Mouse (Mus musculus) limb, embryonic 11.5 days (tissue): ENCODE measurements around the gene Atg4a-ps. TPM values are rescaled to one million over a fixed set of nuclear protein-coding genes. Genes with fewer than 3 reads are reported as not detected.

Source experiments
- ATAC-seq: fragments of 200-750 bp; cut with Nextera tagmentation; 2 replicates; pipeline ENCODE4 v1.8.0; 2017; ENCODE audit warnings: low read depth; ENCODE audit not compliant: insufficient number of reproducible peaks, low FRiP score, low TSS enrichment
- DNase-seq: peaks from one replicate; pipeline ENCODE4 v3.0.0-alpha.2; 2015; ENCODE audit warnings: low spot score
- H3K27ac ChIP-seq: fragments of 300-500 bp; sonication (generic); replicated peaks from 2 replicates; pipeline ENCODE4 v1.5.1; 2014; ENCODE audit warnings: low read depth, mild to moderate bottlenecking, low read length
- H3K27me3 ChIP-seq: fragments of 300-500 bp; sonication (generic); 2 replicates; pipeline ENCODE4 v1.6.1; 2014; ENCODE audit warnings: mild to moderate bottlenecking, low read length, mixed read lengths; ENCODE audit not compliant: control insufficient read depth, insufficient read depth
- H3K36me3 ChIP-seq: fragments of 300-500 bp; sonication (generic); 2 replicates; pipeline ENCODE4 v1.6.1; 2014; ENCODE audit warnings: mild to moderate bottlenecking, low read length, moderate library complexity, mixed read lengths; ENCODE audit not compliant: control insufficient read depth, insufficient read depth
- H3K4me1 ChIP-seq: fragments of 300-500 bp; sonication (generic); 2 replicates; pipeline ENCODE4 v1.6.1; 2014; ENCODE audit warnings: low read length, mixed read lengths; ENCODE audit not compliant: control insufficient read depth, insufficient read depth
- H3K4me2 ChIP-seq: fragments of 300-500 bp; sonication (generic); 2 replicates; pipeline ENCODE4 v1.6.1; 2014; ENCODE audit warnings: low read depth, mild to moderate bottlenecking, moderate library complexity; ENCODE audit not compliant: severe bottlenecking
- H3K4me3 ChIP-seq: fragments of 300-500 bp; sonication (generic); 2 replicates; pipeline ENCODE4 v1.5.1; 2014; ENCODE audit warnings: low read depth, low read length
- H3K9ac ChIP-seq: fragments of 300-500 bp; sonication (generic); 2 replicates; pipeline ENCODE4 v1.6.1; 2014; ENCODE audit warnings: mild to moderate bottlenecking, low read length
- H3K9me3 ChIP-seq: fragments of 300-500 bp; sonication (generic); 2 replicates; pipeline ENCODE4 v1.6.1; 2016; ENCODE audit warnings: low read length; ENCODE audit not compliant: control insufficient read depth
- WGBS: fragments of 180-500 bp; shearing (Covaris S2); extraction: QIAGEN DNeasy Blood & Tissue Kit; methylation state at CpG from one replicate; pipeline ENCODE4 v1.1.7; 2014; 5-methylcytosine and 5-hydroxymethylcytosine counted together
- microRNA-seq: library from miRNA; unstranded; fragments of <30 nt; microRNA quantifications from one replicate; pipeline ENCODE4, GENCODE M21; 2016
- polyA plus RNA-seq: library from polyadenylated mRNA; unstranded; fragments of >200 nt; fragmentation: Nextera tagmentation; extraction: Ambion mirVana; gene quantifications from 2 replicates; pipeline ENCODE4 v1.2.1, GENCODE M21; 2014

Atg4a-ps gene
- polyA plus RNA-seq, 1 experiment from 2014 or later = 0.08 TPM

- WGBS = 94% methylated on average over 1 of the region's 1 CpGs
- ATAC-seq (no peak), DNase-seq (no peak)
Observed at GRCm38 (mm10) chr3:103601561-103601960, 44.3 kb downstream of the Atg4a-ps start.

GRCm38 (mm10) chr3:103601011-103601410 lies 44.9 kb downstream of the Atg4a-ps start:
- Histone ChIP-seq H3K36me3 (no peaks in the 10 kb centered on the region), H3K9ac (no peak overlapping the region)
- no peak for DNase-seq

More at GRCm38 (mm10) chr3:103601561-103601960, 44.3 kb downstream of the Atg4a-ps start:
- Histone ChIP-seq H3K4me1 (no peaks in the 10 kb centered on the region), H3K27ac (no peak overlapping the region), H3K9ac (no peak overlapping the region), H3K9me3 (no peaks in the 10 kb centered on the region), H3K4me2 (no peak overlapping the region), H3K4me3 (no peak overlapping the region), H3K36me3 (no peaks in the 10 kb centered on the region), H3K27me3 (no peaks in the 10 kb centered on the region)

GRCm38 (mm10) chr3:103597586-103597985 lies 48.3 kb downstream of the Atg4a-ps start:
- no peaks in the 10 kb centered on the region for H3K9me3 ChIP-seq
- DNase-seq = no peak
- H3K9ac ChIP-seq = no peak overlapping the region
- WGBS = 44% methylated on average over 4 of the region's 4 CpGs
- no peak overlapping the region for H3K4me2 ChIP-seq
- no peaks in the 10 kb centered on the region for H3K27me3 ChIP-seq
- H3K4me3 ChIP-seq = no peak overlapping the region
- no peaks in the 10 kb centered on the region for H3K4me1 ChIP-seq
- no peaks in the 10 kb centered on the region for H3K36me3 ChIP-seq
- no peak overlapping the region for H3K27ac ChIP-seq
- ATAC-seq = no peak

More at GRCm38 (mm10) chr3:103601011-103601410, 44.9 kb downstream of the Atg4a-ps start:
- Histone ChIP-seq H3K4me2 (no peak overlapping the region), H3K4me3 (no peak overlapping the region), H3K27me3 (no peaks in the 10 kb centered on the region), H3K9me3 (no peaks in the 10 kb centered on the region), H3K27ac (no peak overlapping the region), H3K4me1 (no peaks in the 10 kb centered on the region)
- no peak for ATAC-seq
- 42% methylated on average over 7 of the region's 7 CpGs for WGBS

DNA sequence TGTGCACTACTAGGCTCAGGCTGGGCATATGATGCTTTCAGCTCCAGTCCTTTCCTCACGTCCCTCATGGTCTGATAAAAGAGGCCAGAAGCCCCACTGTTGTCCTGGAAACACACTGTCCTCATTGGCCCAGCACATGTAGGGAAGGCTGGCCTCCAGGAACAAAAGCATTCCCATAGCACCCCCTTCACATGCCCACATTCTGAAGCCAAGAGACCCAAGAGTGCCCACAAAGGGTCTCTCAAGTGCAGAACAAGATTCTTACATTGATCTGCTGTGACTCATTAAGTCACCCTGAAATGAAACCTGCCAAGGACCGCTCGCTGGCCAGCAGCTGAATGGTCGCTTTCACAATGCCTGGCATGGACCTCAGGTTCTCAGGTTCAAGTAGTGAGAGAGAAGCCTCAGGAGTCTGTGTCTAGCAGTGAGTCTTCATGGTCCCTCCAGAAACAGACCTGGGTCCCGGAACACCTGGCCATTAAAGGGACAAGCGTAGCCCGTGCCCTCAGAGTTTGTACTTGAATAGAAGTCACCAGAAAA lies 50.5 kb downstream of the Atg4a-ps start:
- H3K27ac ChIP-seq = no peak overlapping the region
- no peaks in the 10 kb centered on the region for H3K4me1 ChIP-seq
- H3K27me3 ChIP-seq = no peaks in the 10 kb centered on the region
- no peak overlapping the region for H3K9ac ChIP-seq
- DNase-seq (no peak), ATAC-seq (no peak)
- no peaks in the 10 kb centered on the region for H3K36me3 ChIP-seq
- no peak overlapping the region for H3K4me3 ChIP-seq
- H3K9me3 ChIP-seq = no peaks in the 10 kb centered on the region
- no peak overlapping the region for H3K4me2 ChIP-seq
- 83% methylated on average over 7 of the region's 7 CpGs for WGBS

Small RNAs within 50 kb of the gene (microRNA-seq; reads per million reads assigned to microRNA genes)
- gene Gm25325 = not detected

Other genes starting within 250 kb of the Atg4a-ps start
- gene Syt6, start 70.8 kb downstream of the Atg4a-ps start, polyA plus RNA-seq = 0.21 and 0.31 TPM in 2 replicates
- 26.8 and 27.7 TPM in 2 replicates for gene Olfml3, start 91.9 kb upstream of the Atg4a-ps start, polyA plus RNA-seq
- gene Gm10964, start 93.3 kb upstream of the Atg4a-ps start, polyA plus RNA-seq = not detected in 2 replicates
- 13.0 and 13.4 TPM in 2 replicates for gene Hipk1, start 145.5 kb upstream of the Atg4a-ps start, polyA plus RNA-seq
- 39.7 and 40.2 TPM in 2 replicates for gene Dclre1b, start 163.4 kb upstream of the Atg4a-ps start, polyA plus RNA-seq
- gene Ap4b1, start 163.5 kb upstream of the Atg4a-ps start, polyA plus RNA-seq = 22.8 and 25.5 TPM in 2 replicates
- gene Gm43064, start 163.5 kb upstream of the Atg4a-ps start, polyA plus RNA-seq = 0.08 TPM in 1 of 2 replicates, not detected in the other
- gene Bcl2l15, start 186.5 kb upstream of the Atg4a-ps start, polyA plus RNA-seq = 0.35 TPM in 1 of 2 replicates, not detected in the other
- gene Ptpn22, start 213.7 kb upstream of the Atg4a-ps start, polyA plus RNA-seq = 0.17 and 0.35 TPM in 2 replicates